Comparison of ENCODE assay signal across 25 mouse cellular contexts in genomic region chr5:77085753-77086450, GRCm38 (mm10). TPM values are rescaled to one million over a fixed set of nuclear protein-coding genes. Genes with fewer than 3 reads are reported as not detected.
DNase-seq lines count a peak whose midpoint lies in the region; ATAC-seq and TF ChIP-seq lines count a peak whose summit lies in the region.
"Had no signal": no experiment of that assay in that cellular context is flagged by ENCODE, and none has a peak within 500 bp of the region (broad histone marks: within the 10 kb centered on the region; RNA-seq: fewer than 3 reads in every experiment).

No protein-coding gene starts in this region.

- in situ Hi-C loops in CH12.LX (cut with MboI; ENCODE audit: low pct_ligation_motif_present, low pct_unique_long_range_greater_than_20kb, low sequenced_read_pairs): loop anchor here (5.0 kb wide), 1 partner anchor 81 kb away; no protein-coding TSS in a partner anchor

- no peak overlapping the region for H3K27ac ChIP-seq in intestine, embryonic 16.5 days (ENCODE audit: low read length)
- H3K27ac ChIP-seq in intestine, postnatal 0 days (ENCODE audit: low read depth, low read length): no peak overlapping the region
- no peak overlapping the region for H3K27ac ChIP-seq in CH12.LX (ENCODE audit: insufficient read depth, low read depth)
- no peak overlapping the region for H3K27ac ChIP-seq in lung, postnatal 0 days (ENCODE audit: low read length)
- H3K27ac ChIP-seq in small intestine, adult 2 months (ENCODE audit: insufficient read depth, low read depth, low read length): 0 out of 2 replicates have a peak overlapping the region, but pooled peaks have one; percentile 6
- H3K27ac ChIP-seq: embryonic facial prominence, embryonic 13.5 days; forebrain, embryonic 10.5 days; forebrain, embryonic 15.5 days; heart, adult 2 months; hindbrain, embryonic 13.5 days; layer of hippocampus, adult 2 months; limb, embryonic 13.5 days; macrophage; midbrain, embryonic 13.5 days had no signal

- no peaks in the 10 kb centered on the region for H3K9me3 ChIP-seq in intestine, embryonic 16.5 days (ENCODE audit: control insufficient read depth, low read length)
- no peaks in the 10 kb centered on the region for H3K9me3 ChIP-seq in intestine, postnatal 0 days (ENCODE audit: control insufficient read depth)
- no peaks in the 10 kb centered on the region for H3K9me3 ChIP-seq in CH12.LX (replicated peaks; ENCODE audit: low read length)
- no peaks in the 10 kb centered on the region for H3K9me3 ChIP-seq in lung, postnatal 0 days (ENCODE audit: low read length)
- H3K9me3 ChIP-seq: embryonic facial prominence, embryonic 13.5 days; forebrain, embryonic 10.5 days; forebrain, embryonic 15.5 days; heart, embryonic 12.5 days; hindbrain, embryonic 13.5 days; limb, embryonic 13.5 days; midbrain, embryonic 13.5 days had no signal

- H3K36me3 ChIP-seq in intestine, embryonic 16.5 days (ENCODE audit: control insufficient read depth, insufficient read depth, low read length): peaks cover 3% of the 10 kb centered on the region; the same call in 1 of the 2 replicates
- H3K36me3 ChIP-seq in intestine, postnatal 0 days (ENCODE audit: control insufficient read depth, insufficient read depth): no peaks in the 10 kb centered on the region; the same call in none of the 2 replicates
- peaks cover 3 to 26% of the 10 kb centered on the region in 2 experiments for H3K36me3 ChIP-seq in CH12.LX (replicated peaks in 1 of 2; ENCODE audit: control insufficient read depth in 1 of 2, insufficient read depth in 1 of 2, low read length in 1 of 2)
- H3K36me3 ChIP-seq in lung, postnatal 0 days (ENCODE audit: insufficient read depth, low read length): 0 out of 2 replicates have a peak, but pooled peaks cover 5% of the 10 kb centered on the region
- peaks cover 19% of the 10 kb centered on the region for H3K36me3 ChIP-seq in small intestine, adult 2 months (ENCODE audit: control insufficient read depth, insufficient read depth, low read length)
- H3K36me3 ChIP-seq: embryonic facial prominence, embryonic 13.5 days; forebrain, embryonic 15.5 days; hindbrain, embryonic 13.5 days; limb, embryonic 13.5 days; midbrain, embryonic 13.5 days had no signal

- 64% methylated on average over 10 of the region's 10 CpGs for WGBS in intestine, embryonic 16.5 days
- 64% methylated on average over 10 of the region's 10 CpGs for WGBS in intestine, postnatal 0 days
- 56% methylated on average over 10 of the region's 10 CpGs for WGBS in lung, postnatal 0 days
- 60% methylated on average over 10 of the region's 10 CpGs for WGBS in small intestine, adult 2 months

- H3K27me3 ChIP-seq in intestine, embryonic 16.5 days (replicated peaks; ENCODE audit: control insufficient read depth, insufficient read depth, low read length): no peaks in the 10 kb centered on the region
- H3K27me3 ChIP-seq in intestine, postnatal 0 days (replicated peaks; ENCODE audit: control insufficient read depth, insufficient read depth, low read length): no peaks in the 10 kb centered on the region
- H3K27me3 ChIP-seq in CH12.LX (replicated peaks): no peaks in the 10 kb centered on the region
- no peaks in the 10 kb centered on the region for H3K27me3 ChIP-seq in lung, postnatal 0 days (replicated peaks; ENCODE audit: insufficient read depth, low read length)
- no peaks in the 10 kb centered on the region for H3K27me3 ChIP-seq in small intestine, adult 2 months (ENCODE audit: control insufficient read depth, insufficient read depth, low read length)
- H3K27me3 ChIP-seq: embryonic facial prominence, embryonic 13.5 days; forebrain, embryonic 15.5 days; hindbrain, embryonic 13.5 days; limb, embryonic 13.5 days had no signal

- no peak for DNase-seq in CH12.LX (ENCODE audit: extremely low read depth)
- peak; percentile 32 for DNase-seq in lung, postnatal 0 days (ENCODE audit: low spot score)
- no peak for DNase-seq in embryo, embryonic 10.5 days (ENCODE audit: low spot score)
- no peak for DNase-seq in spleen, adult 18-20 months
- DNase-seq: adrenal gland, postnatal 25 days; cerebellum, adult 11-12 months; cerebellum, adult 9-11 months; gastrocnemius, postnatal 36 days; heart, adult 2 months; heart, postnatal 4 days; kidney, adult 11 months; kidney, postnatal 25 days had no signal

- TF ChIP-seq POLR2A in CH12.LX (IDR thresholded peaks at IDR 0.05; ENCODE audit: low read depth, low read length): no peak
- no peak for TF ChIP-seq POLR2A in small intestine, adult 2 months (IDR thresholded peaks at IDR 0.05; ENCODE audit: low read depth, low read length)

- H3K4me3 ChIP-seq in intestine, embryonic 16.5 days (ENCODE audit: low read length): no peak overlapping the region
- no peak overlapping the region for H3K4me3 ChIP-seq in intestine, postnatal 0 days (ENCODE audit: low read depth, low read length)
- no peak overlapping the region for H3K4me3 ChIP-seq in CH12.LX (replicated peaks in 1 of 3; ENCODE audit: low read depth in 2 of 3, low read length in 2 of 3, poor library complexity in 1 of 3)
- no peak overlapping the region for H3K4me3 ChIP-seq in lung, postnatal 0 days (ENCODE audit: low read depth, low read length)
- H3K4me3 ChIP-seq in small intestine, adult 2 months (ENCODE audit: low read depth, low read length): no peak overlapping the region
- H3K4me3 ChIP-seq: embryonic facial prominence, embryonic 13.5 days; forebrain, embryonic 10.5 days; forebrain, embryonic 15.5 days; heart, adult 2 months; heart, embryonic 12.5 days; hindbrain, embryonic 13.5 days; layer of hippocampus, adult 2 months; limb, embryonic 13.5 days; midbrain, embryonic 13.5 days had no signal

- H3K79me2 ChIP-seq in CH12.LX (replicated peaks; ENCODE audit: control insufficient read depth, extremely low read depth, insufficient read depth, poor library complexity, severe bottlenecking): no peaks in the 10 kb centered on the region

- no peak for TF ChIP-seq EP300 in CH12.LX (IDR thresholded peaks at IDR 0.05; ENCODE audit: low read length)
- peak; percentile 80 for TF ChIP-seq EP300 in lung, postnatal 0 days (IDR thresholded peaks at IDR 0.05)

- H3K4me1 ChIP-seq in intestine, embryonic 16.5 days (ENCODE audit: control insufficient read depth, insufficient read depth, low read length): no peaks in the 10 kb centered on the region
- H3K4me1 ChIP-seq in intestine, postnatal 0 days (replicated peaks; ENCODE audit: control insufficient read depth, insufficient read depth, low read length): no peaks in the 10 kb centered on the region
- H3K4me1 ChIP-seq in CH12.LX (ENCODE audit: control insufficient read depth in 1 of 2, insufficient read depth in 2 of 2): no peaks in the 10 kb centered on the region
- H3K4me1 ChIP-seq in lung, postnatal 0 days (ENCODE audit: insufficient read depth, low read depth, low read length): no peaks in the 10 kb centered on the region
- no peaks in the 10 kb centered on the region for H3K4me1 ChIP-seq in small intestine, adult 2 months (ENCODE audit: control insufficient read depth, insufficient read depth, insufficient read length, low read length)
- H3K4me1 ChIP-seq: embryonic facial prominence, embryonic 13.5 days; limb, embryonic 13.5 days had no signal

- H3K4me2 ChIP-seq in intestine, embryonic 16.5 days (ENCODE audit: low read depth, low read length): no peak overlapping the region
- H3K4me2 ChIP-seq in intestine, postnatal 0 days (replicated peaks; ENCODE audit: low read depth): no peak overlapping the region
- no peak overlapping the region for H3K4me2 ChIP-seq in CH12.LX (ENCODE audit: insufficient read depth, low read depth, poor library complexity, severe bottlenecking)
- H3K4me2 ChIP-seq in lung, postnatal 0 days (replicated peaks; ENCODE audit: low read depth, low read length): no peak overlapping the region
- H3K4me2 ChIP-seq: embryonic facial prominence, embryonic 13.5 days; forebrain, embryonic 15.5 days; heart, embryonic 12.5 days; hindbrain, embryonic 13.5 days; limb, embryonic 13.5 days; liver, embryonic 11.5 days; midbrain, embryonic 13.5 days had no signal

- TF ChIP-seq RAD21 in CH12.LX (IDR thresholded peaks at IDR 0.05; ENCODE audit: low read depth, low read length): no peak

- peak; percentile 38; the same call in 1 of the 2 replicates for ATAC-seq in intestine, embryonic 16.5 days
- ATAC-seq in intestine, postnatal 0 days: no peak; the same call in 1 of the 2 replicates
- ATAC-seq in lung, postnatal 0 days: peak; percentile 56
- ATAC-seq: forebrain, embryonic 15.5 days; midbrain, embryonic 13.5 days had no signal

- no peak for TF ChIP-seq CTCF in intestine, postnatal 0 days (IDR thresholded peaks at IDR 0.05; ENCODE audit: low read depth)
- TF ChIP-seq CTCF in CH12.LX (conservative IDR thresholded peaks at IDR 0.05 in 1 of 2, IDR thresholded peaks at IDR 0.05 in 1 of 2; ENCODE audit: low read depth in 2 of 2, low read length in 2 of 2): no peak
- TF ChIP-seq CTCF in lung, postnatal 0 days (IDR thresholded peaks at IDR 0.05): no peak
- TF ChIP-seq CTCF in small intestine, adult 2 months (IDR thresholded peaks at IDR 0.05; ENCODE audit: extremely low read depth, insufficient read length, insufficient replicate concordance, low read depth, low read length): no peak

- dilution Hi-C loops in CH12.LX (cut with MboI; ENCODE audit: extremely low pct_ligation_motif_present, extremely low pct_unique_long_range_greater_than_20kb, low sequenced_read_pairs): no loop called here

- H3K9ac ChIP-seq in intestine, embryonic 16.5 days (ENCODE audit: low read depth, low read length): no peak overlapping the region
- H3K9ac ChIP-seq in intestine, postnatal 0 days (ENCODE audit: low read depth, low read length): no peak overlapping the region
- no peak overlapping the region for H3K9ac ChIP-seq in CH12.LX (ENCODE audit: insufficient read depth, low read depth)
- no peak overlapping the region for H3K9ac ChIP-seq in lung, postnatal 0 days (replicated peaks; ENCODE audit: low read depth)
- H3K9ac ChIP-seq: embryonic facial prominence, embryonic 13.5 days; forebrain, embryonic 15.5 days; heart, embryonic 12.5 days; hindbrain, embryonic 13.5 days; limb, embryonic 13.5 days; midbrain, embryonic 13.5 days had no signal

TF ChIP-seq in CH12.LX, 34 proteins besides CTCF, POLR2A, EP300 and RAD21:
- TF ChIP-seq USF1 (IDR thresholded peaks at IDR 0.05; ENCODE audit: low read depth, low read length) (peak; percentile 70), GABPA (IDR thresholded peaks at IDR 0.05; ENCODE audit: insufficient replicate concordance, low read depth, low read length) (no peak), USF2 (conservative IDR thresholded peaks at IDR 0.05; ENCODE audit: low read depth, low read length) (peak; percentile 64), RCOR1 (conservative IDR thresholded peaks at IDR 0.05; ENCODE audit: low read depth, low read length) (no peak)

RNA-seq across cellular contexts. Expression of gene Hopx, which starts 29.0 kb away (rescaled TPM):
- 2.8 and 4.4 TPM in 2 replicates for polyA plus RNA-seq in intestine, embryonic 16.5 days (2015; fragmentation: Nextera tagmentation; extraction: Ambion mirVana)
- polyA plus RNA-seq in intestine, postnatal 0 days (2015; fragmentation: Nextera tagmentation; extraction: Ambion mirVana): 10.5 and 12.0 TPM in 2 replicates
- 22.2 and 26.4 TPM in 2 replicates for total RNA-seq in CH12.LX (2012; rRNA removed)
- total RNA-seq in CH12.LX (2014; rRNA removed): 19.6 and 20.0 TPM in 2 replicates
- 15.1 and 17.6 TPM in 2 replicates for polyA plus RNA-seq in CH12.LX (2012; ENCODE audit: insufficient read length, low read depth)
- 49.0 and 49.5 TPM in 2 replicates for polyA plus RNA-seq in lung, postnatal 0 days (2015; fragmentation: Nextera tagmentation; extraction: Ambion mirVana)
- 72.0 and 80.7 TPM in 2 replicates for polyA plus RNA-seq in small intestine, adult 2 months (2012; rRNA removed)
